In the genomic region with DNA sequence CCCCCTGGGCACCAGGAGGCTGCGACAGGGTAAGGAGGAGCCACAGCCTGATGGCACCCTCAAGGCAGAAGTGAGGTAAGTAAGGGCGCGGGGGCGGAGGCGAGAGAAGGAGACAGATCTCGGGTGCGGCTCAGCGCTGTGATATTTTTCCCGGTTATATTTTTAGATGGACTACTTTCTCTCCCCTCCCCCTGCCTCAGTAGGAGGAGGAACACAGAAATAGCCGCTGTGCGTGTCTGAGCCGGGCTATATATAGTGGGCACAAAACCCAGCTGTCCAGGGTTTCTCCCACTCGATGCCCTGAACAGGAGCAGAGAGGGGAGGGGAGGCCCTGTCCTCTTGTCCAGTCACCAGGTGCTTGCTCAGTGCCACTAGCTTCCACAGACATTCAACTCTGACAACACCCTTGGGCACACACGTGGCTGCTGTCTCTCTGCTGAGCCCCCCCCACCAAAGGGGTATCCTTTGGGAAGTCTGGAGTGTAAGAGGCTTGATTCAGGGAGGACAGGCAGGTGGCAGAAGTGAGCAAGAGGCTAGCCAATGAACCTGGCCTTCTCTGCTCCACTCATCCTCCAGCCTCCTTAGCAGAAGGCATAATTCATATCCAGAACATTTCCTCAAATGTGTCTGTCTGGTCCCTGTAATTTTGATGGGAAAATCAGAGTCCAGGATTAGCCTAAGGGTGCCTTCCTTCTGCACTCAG, we compare ENCODE assay signal across 9 mouse cellular contexts.
DNase-seq lines count a peak whose midpoint lies in the region; ATAC-seq and TF ChIP-seq lines count a peak whose summit lies in the region.
"Had no signal": no experiment of that assay in that cellular context is flagged by ENCODE, and none has a peak within 500 bp of the region (broad histone marks: within the 10 kb centered on the region; RNA-seq: fewer than 3 reads in every experiment).

No protein-coding gene starts in this region.

- no peak for TF ChIP-seq EP300 in lung, postnatal 0 days (IDR thresholded peaks at IDR 0.05)
- TF ChIP-seq EP300 in heart, adult 2 months (IDR thresholded peaks at IDR 0.05; ENCODE audit: insufficient read depth, low read depth, low read length) = no peak

- no peaks in the 10 kb centered on the region for H3K79me2 ChIP-seq in heart, adult 2 months (replicated peaks; ENCODE audit: control insufficient read depth, insufficient read depth, low read length)

- no peak for DNase-seq in lung, postnatal 0 days (ENCODE audit: low spot score)
- DNase-seq in lung, postnatal 36 days = no peak
- DNase-seq in heart, adult 2 months = peak; percentile 24 to 26
- DNase-seq in layer of hippocampus, postnatal 14 days (ENCODE audit: low spot score in 2 of 2) = peak; percentile 19 to 49
- DNase-seq in right cerebral cortex, postnatal 4 days = peak; percentile 64
- no peak for DNase-seq in kidney, adult 9 months
- DNase-seq in urinary bladder, postnatal 10 days (ENCODE audit: low spot score) = no peak

- no peaks in the 10 kb centered on the region for H3K36me3 ChIP-seq in lung, postnatal 0 days (ENCODE audit: insufficient read depth, low read length)
- H3K36me3 ChIP-seq in heart, adult 2 months (ENCODE audit: control insufficient read depth, insufficient read depth, low read length) = no peaks in the 10 kb centered on the region
- H3K36me3 ChIP-seq: midbrain, embryonic 12.5 days had no signal

- intact Hi-C loops in heart, adult 2 months (cut with DNase I) = no loop called here

- peak; percentile 29; the same call in 1 of the 2 replicates for TF ChIP-seq POLR2A in heart, adult 2 months (IDR thresholded peaks at IDR 0.05; ENCODE audit: insufficient read depth, low read depth, low read length)

- ATAC-seq in lung, postnatal 0 days = no peak
- no peak for ATAC-seq in granulocyte monocyte progenitor cell, adult 5-6 weeks (replicated peaks; ENCODE audit: poor library complexity, severe bottlenecking)

- 0 out of 2 replicates have a peak, but pooled peaks have one; percentile 13 for TF ChIP-seq CTCF in lung, postnatal 0 days (IDR thresholded peaks at IDR 0.05)
- TF ChIP-seq CTCF in heart, adult 2 months (IDR thresholded peaks at IDR 0.05) = peak; percentile 35

- H3K27ac ChIP-seq in lung, postnatal 0 days (ENCODE audit: low read length) = no peak overlapping the region
- H3K27ac ChIP-seq in heart, adult 2 months = no peak overlapping the region; the same call in 1 of the 2 replicates
- H3K27ac ChIP-seq: midbrain, embryonic 12.5 days had no signal

- no peak overlapping the region for H3K9ac ChIP-seq in lung, postnatal 0 days (replicated peaks; ENCODE audit: low read depth)
- H3K9ac ChIP-seq in heart, adult 2 months (ENCODE audit: low read depth, low read length) = no peak overlapping the region
- H3K9ac ChIP-seq: midbrain, embryonic 12.5 days had no signal

- 70% methylated on average over 14 of the region's 14 CpGs for WGBS in lung, postnatal 0 days
- WGBS in heart, adult 2 months = 31% methylated on average over 14 of the region's 14 CpGs

- H3K27me3 ChIP-seq in lung, postnatal 0 days (replicated peaks; ENCODE audit: insufficient read depth, low read length) = no peaks in the 10 kb centered on the region
- H3K27me3 ChIP-seq in heart, adult 2 months (ENCODE audit: control insufficient read depth, insufficient read depth, low read length) = no peaks in the 10 kb centered on the region
- H3K27me3 ChIP-seq: midbrain, embryonic 12.5 days had no signal

- no peaks in the 10 kb centered on the region for H3K9me3 ChIP-seq in lung, postnatal 0 days (ENCODE audit: low read length)
- H3K9me3 ChIP-seq: midbrain, embryonic 12.5 days had no signal

- H3K4me3 ChIP-seq in lung, postnatal 0 days (ENCODE audit: low read depth, low read length) = no peak overlapping the region
- H3K4me3 ChIP-seq in heart, adult 2 months = no peak overlapping the region
- H3K4me3 ChIP-seq: midbrain, embryonic 12.5 days had no signal

- H3K4me2 ChIP-seq in lung, postnatal 0 days (replicated peaks; ENCODE audit: low read depth, low read length) = no peak overlapping the region
- H3K4me2 ChIP-seq: midbrain, embryonic 12.5 days had no signal

- H3K4me1 ChIP-seq in lung, postnatal 0 days (ENCODE audit: insufficient read depth, low read depth, low read length) = no peaks in the 10 kb centered on the region
- H3K4me1 ChIP-seq in heart, adult 2 months (ENCODE audit: control insufficient read depth, insufficient read depth, low read length) = no peaks in the 10 kb centered on the region

Comparison
In these comparisons a context has a peak if more than half of its experiments do, and no peak if none do; other contexts are left out.
1. DNase-seq: peak in heart, adult 2 months (2 of 2), layer of hippocampus, postnatal 14 days (2 of 2) and right cerebral cortex, postnatal 4 days (single experiment); none in lung, postnatal 0 days (single experiment), lung, postnatal 36 days (single experiment), kidney, adult 9 months (single experiment) and urinary bladder, postnatal 10 days (single experiment).